Mouse (Mus musculus) kidney, postnatal 0 days (tissue): Measurements from ENCODE around the gene Zp1. TPM values are rescaled to one million over a fixed set of nuclear protein-coding genes. Genes with fewer than 3 reads are reported as not detected.

ENCODE experiments used
- ATAC-seq: fragments of 200-750 bp; cut with Nextera tagmentation; replicated peaks from 2 replicates; pipeline ENCODE4 v1.8.0; 2017; ENCODE audit warnings: low read depth, moderate number of reproducible peaks, moderate TSS enrichment, moderate library complexity; ENCODE audit not compliant: low FRiP score
- DNase-seq: peaks from one replicate; pipeline ENCODE4 v3.0.0-alpha.2; 2016; ENCODE audit warnings: low spot score
- H3K27ac ChIP-seq: fragments of 300-500 bp; sonication (generic); 2 replicates; pipeline ENCODE4 v1.5.1; 2014; ENCODE audit warnings: mild to moderate bottlenecking
- H3K27me3 ChIP-seq: fragments of 300-500 bp; sonication (generic); 2 replicates; pipeline ENCODE4 v1.6.1; 2014; ENCODE audit warnings: low read length, mixed read lengths; ENCODE audit not compliant: insufficient read depth
- H3K36me3 ChIP-seq: fragments of 300-500 bp; sonication (generic); 2 replicates; pipeline ENCODE4 v1.6.1; 2014; ENCODE audit warnings: low read length, mixed read lengths; ENCODE audit not compliant: insufficient read depth
- H3K4me1 ChIP-seq: fragments of 300-500 bp; sonication (generic); replicated peaks from 2 replicates; pipeline ENCODE4 v1.6.1; 2014; ENCODE audit warnings: antibody characterized with exemption, low read length, mixed read lengths; ENCODE audit not compliant: insufficient read depth
- H3K4me2 ChIP-seq: fragments of 300-500 bp; sonication (generic); 2 replicates; pipeline ENCODE4 v1.6.1; 2014; ENCODE audit warnings: mild to moderate bottlenecking, low read length, moderate library complexity, mixed read lengths
- H3K4me3 ChIP-seq: fragments of 300-500 bp; sonication (generic); replicated peaks from 2 replicates; pipeline ENCODE4 v1.5.1; 2014; ENCODE audit warnings: low read depth, low read length
- H3K9ac ChIP-seq: fragments of 300-500 bp; sonication (generic); 2 replicates; pipeline ENCODE4 v1.6.1; 2014; ENCODE audit warnings: low read depth, low read length
- H3K9me3 ChIP-seq: fragments of 300-500 bp; sonication (generic); replicated peaks from 2 replicates; pipeline ENCODE4 v1.6.1; 2016; ENCODE audit warnings: low read length, inconsistent platforms, mixed read lengths
- CTCF ChIP-seq: IDR thresholded peaks from 2 replicates; pipeline ENCODE4 v1.5.1; 2016; ENCODE audit warnings: antibody characterized with exemption, low read depth, mild to moderate bottlenecking, moderate library complexity
- WGBS: fragments of 180-500 bp; shearing (Covaris S2); extraction: QIAGEN DNeasy Blood & Tissue Kit; methylation state at CpG from one replicate; pipeline ENCODE4 v1.1.7; 2014; 5-methylcytosine and 5-hydroxymethylcytosine counted together
- polyA plus RNA-seq: library from polyadenylated mRNA; unstranded; fragments of >200 nt; fragmentation: Nextera tagmentation; extraction: Ambion mirVana; gene quantifications from 2 replicates; pipeline ENCODE4 v1.2.1, GENCODE M21; 2015

Zp1 gene
- polyA plus RNA-seq, 1 experiment from 2014 or later, result not detected

DNA sequence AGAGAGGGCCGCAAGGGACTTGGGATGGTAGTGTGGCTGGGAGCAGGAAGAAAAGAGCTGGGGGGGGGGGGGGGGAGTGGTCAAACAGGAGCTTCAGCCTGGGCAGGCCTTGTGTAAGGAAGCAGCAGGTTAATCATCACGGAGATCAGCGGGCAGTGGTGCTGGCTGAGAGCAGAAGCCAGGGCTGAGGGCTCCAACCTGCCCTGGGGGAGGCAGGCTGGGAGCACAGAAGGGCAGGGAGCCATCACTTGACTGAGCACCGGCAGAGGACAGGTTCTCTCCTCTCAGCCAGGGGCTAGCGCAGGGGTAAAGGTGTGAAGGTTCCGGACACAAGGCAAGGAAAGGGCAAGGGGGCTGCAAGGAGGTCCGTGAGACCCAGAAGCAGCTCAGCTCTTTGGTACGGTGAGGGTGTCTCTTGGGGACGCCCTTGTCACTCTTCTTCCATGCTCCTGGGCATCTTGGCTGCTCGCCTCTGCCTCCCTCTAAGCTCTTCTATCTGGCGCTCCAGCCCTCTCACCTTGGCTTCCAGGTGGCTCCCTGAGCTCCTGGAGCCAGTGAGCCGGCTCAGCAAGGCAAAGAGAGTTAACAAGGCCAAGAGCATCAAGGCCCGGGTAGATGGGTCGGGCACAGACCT lies 49.0 kb downstream of the Zp1 start:
- peaks cover 30% of the 10 kb centered on the region for H3K36me3 ChIP-seq
- 70% methylated on average over 14 of the region's 14 CpGs for WGBS
- H3K27me3 ChIP-seq, result no peaks in the 10 kb centered on the region
- no peak overlapping the region for H3K4me2 ChIP-seq
- no peak for DNase-seq
- no peak for TF ChIP-seq CTCF
- peaks cover 14% of the 10 kb centered on the region for H3K4me1 ChIP-seq
- H3K27ac ChIP-seq, result peak overlapping the region; percentile 54; the same call in 1 of the 2 replicates
- H3K4me3 ChIP-seq, result no peak overlapping the region
- ATAC-seq, result peak; percentile 30; the same call in 1 of the 2 replicates
- no peak overlapping the region for H3K9ac ChIP-seq
- H3K9me3 ChIP-seq, result no peaks in the 10 kb centered on the region

DNA sequence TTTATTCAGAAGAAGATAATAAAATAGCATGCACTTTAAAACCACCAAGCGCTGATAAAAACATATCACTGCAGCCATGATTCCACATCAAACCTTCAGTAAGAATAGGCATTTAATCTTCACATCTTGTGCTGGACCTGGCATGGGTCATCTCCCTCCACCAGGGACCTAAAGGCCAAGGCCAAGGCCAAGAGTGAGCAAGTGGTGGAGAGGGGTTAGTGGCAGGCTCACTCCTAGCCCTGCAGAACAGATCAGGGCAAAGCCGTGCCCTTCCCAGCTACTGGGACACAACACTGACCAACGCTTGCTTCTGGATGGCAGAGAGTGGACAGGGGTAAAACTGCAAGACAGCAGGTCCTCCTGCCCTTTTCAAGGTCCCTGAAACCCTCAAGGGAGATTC lies 49.8 kb downstream of the Zp1 start:
- peaks cover 14% of the 10 kb centered on the region for H3K4me1 ChIP-seq
- WGBS, result 78% methylated on average over 3 of the region's 3 CpGs
- H3K36me3 ChIP-seq, result peaks cover 34% of the 10 kb centered on the region
- no peaks in the 10 kb centered on the region for H3K9me3 ChIP-seq
- DNase-seq (no peak), ATAC-seq (no peak)
- H3K4me2 ChIP-seq, result no peak overlapping the region
- H3K4me3 ChIP-seq, result no peak overlapping the region
- no peak overlapping the region for H3K27ac ChIP-seq
- H3K27me3 ChIP-seq, result no peaks in the 10 kb centered on the region
- no peak for TF ChIP-seq CTCF
- no peak overlapping the region for H3K9ac ChIP-seq

DNA sequence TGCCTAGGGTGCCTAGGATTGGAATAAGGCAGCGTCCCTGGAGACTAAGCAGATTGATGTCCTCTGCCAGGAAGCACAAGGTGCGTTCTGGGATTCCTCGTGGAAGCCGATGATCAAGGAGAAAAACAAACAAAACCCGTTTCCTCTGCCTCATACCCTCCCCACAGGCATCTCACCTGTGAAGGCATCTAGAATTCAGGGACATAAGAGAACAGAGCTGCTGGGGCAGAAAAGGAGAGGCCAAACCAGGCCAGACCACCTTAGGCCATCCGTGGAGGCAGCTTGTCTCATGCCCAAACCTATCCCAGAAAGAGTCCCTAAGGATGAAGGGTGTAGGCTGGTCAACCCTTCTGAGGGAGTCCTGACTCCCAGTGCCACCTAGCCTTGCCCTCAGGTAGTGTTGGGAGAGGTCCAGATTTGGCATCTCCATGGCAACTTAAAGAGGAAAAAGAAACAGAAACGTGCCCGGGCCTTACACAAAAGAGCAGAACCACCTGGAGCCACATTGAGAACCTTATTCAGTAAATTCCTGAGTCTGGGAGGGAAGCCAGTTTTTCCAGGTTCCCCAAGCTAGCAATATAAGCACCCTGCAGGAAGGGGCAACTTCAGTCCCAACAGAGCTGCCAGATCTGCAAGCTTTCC lies 50.4 kb downstream of the Zp1 start, which contains the start of gene Tmem132a:
Gene Tmem132a, minus strand, starts transcription at position 55 of the 642 bp plus-strand sequence.
- H3K9ac ChIP-seq, result peak within 1 kb of the TSS; percentile 74
- ATAC-seq (no peak; the same call in 1 of the 2 replicates), DNase-seq (peak; percentile 5)
- H3K4me2 ChIP-seq, result peak within 1 kb of the TSS; percentile 77
- no peaks in the 10 kb centered on the region for H3K27me3 ChIP-seq
- H3K36me3 ChIP-seq, result peaks cover 41% of the 10 kb centered on the region
- no peak; the same call in 1 of the 2 replicates for TF ChIP-seq CTCF
- peak within 1 kb of the TSS; percentile 74; the same call in 1 of the 2 replicates for H3K27ac ChIP-seq
- 4% methylated on average over 8 of the region's 8 CpGs for WGBS
- no peaks in the 10 kb centered on the region for H3K9me3 ChIP-seq
- peaks cover 14% of the 10 kb centered on the region for H3K4me1 ChIP-seq
- H3K4me3 ChIP-seq, result peak within 1 kb of the TSS; percentile 68

DNA sequence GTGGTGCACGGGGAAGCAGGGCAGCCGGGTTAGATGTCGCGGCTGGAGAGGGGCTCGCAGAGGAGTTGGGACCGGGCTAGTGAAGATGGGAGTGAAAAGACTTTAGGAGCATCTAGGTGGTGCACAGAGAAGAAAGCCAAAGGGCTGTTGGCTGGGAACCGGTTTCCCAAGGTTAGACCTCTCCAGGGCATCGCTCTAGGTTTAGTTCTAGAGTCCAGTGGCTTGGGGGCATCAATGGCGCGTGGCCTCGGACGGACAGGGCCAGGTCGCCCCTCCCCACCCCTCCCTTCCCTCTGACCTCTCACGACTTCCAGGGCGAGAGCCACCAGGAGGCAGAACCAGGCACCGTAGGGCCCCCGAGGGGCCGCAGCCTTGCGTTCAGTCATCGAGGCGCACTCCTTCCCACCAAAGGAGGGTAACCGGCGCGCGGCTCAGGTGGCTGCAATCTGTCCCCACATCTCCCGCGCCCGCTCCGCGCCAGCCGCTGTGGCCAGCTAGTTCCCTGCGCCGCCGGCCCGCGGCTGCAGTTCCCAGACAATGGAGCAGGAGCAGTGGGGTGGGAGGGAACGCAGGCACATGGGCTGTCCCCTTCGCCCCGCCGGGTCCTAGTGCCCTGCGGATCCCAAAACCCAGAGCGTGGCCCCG lies 51.1 kb downstream of the Zp1 start:
- H3K4me3 ChIP-seq, result peak overlapping the region; percentile 68
- peaks cover 14% of the 10 kb centered on the region for H3K4me1 ChIP-seq
- H3K27me3 ChIP-seq, result no peaks in the 10 kb centered on the region
- DNase-seq, result peak; percentile 91
- peak; percentile 84 for ATAC-seq
- TF ChIP-seq CTCF, result peak; percentile 36
- WGBS, result under 1% methylated on average over 39 of the region's 43 CpGs
- H3K36me3 ChIP-seq, result peaks cover 43% of the 10 kb centered on the region
- peak overlapping the region; percentile 74; the same call in 1 of the 2 replicates for H3K27ac ChIP-seq
- peak overlapping the region; percentile 74 for H3K9ac ChIP-seq
- peak overlapping the region; percentile 77 for H3K4me2 ChIP-seq
- no peaks in the 10 kb centered on the region for H3K9me3 ChIP-seq

DNA sequence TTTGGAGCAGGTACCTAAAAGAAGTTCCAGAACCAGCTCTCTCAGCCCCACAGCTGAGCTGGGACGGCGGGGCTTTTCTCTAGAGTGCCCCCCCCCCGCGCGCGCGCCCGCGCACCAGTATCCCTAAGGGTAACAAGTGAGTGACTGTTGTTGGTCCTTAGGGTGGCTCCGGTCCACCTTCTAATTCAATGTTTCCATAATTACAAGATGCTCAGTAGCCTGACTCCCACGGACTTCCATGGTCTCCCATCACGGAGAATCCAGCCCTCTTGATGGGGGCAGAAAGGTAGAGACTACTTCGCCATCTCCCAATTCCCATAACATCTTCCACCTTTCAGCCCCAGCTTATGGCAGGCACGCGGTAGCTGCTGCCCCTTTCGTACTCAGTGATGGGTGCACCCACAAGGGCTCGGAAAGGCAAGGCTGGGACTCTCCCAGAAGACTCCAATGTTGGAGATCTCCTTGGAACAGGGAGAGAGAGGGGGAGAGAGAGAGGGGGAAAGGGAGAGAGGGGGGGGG lies 51.8 kb downstream of the Zp1 start:
- under 1% methylated on average over 17 of the region's 17 CpGs for WGBS
- Histone ChIP-seq H3K9me3 (no peaks in the 10 kb centered on the region), H3K4me3 (peak overlapping the region; percentile 68), H3K4me1 (peaks cover 14% of the 10 kb centered on the region), H3K9ac (peak overlapping the region; percentile 74), H3K4me2 (peak overlapping the region; percentile 77), H3K27ac (no peak overlapping the region), H3K36me3 (peaks cover 36% of the 10 kb centered on the region), H3K27me3 (no peaks in the 10 kb centered on the region)
- no peak for TF ChIP-seq CTCF
- peak; percentile 14 for DNase-seq
- ATAC-seq, result no peak
